Mouse (Mus musculus) midbrain, embryonic 13.5 days (tissue): ENCODE results near the gene Rec8. TPM values are rescaled to one million over a fixed set of nuclear protein-coding genes. Genes with fewer than 3 reads are reported as not detected.

Experiments
- ATAC-seq: fragments of 200-750 bp; cut with Nextera tagmentation; 2 replicates; pipeline ENCODE4 v1.8.0; 2017; ENCODE audit warnings: mild to moderate bottlenecking, moderate TSS enrichment, moderate library complexity
- H3K27ac ChIP-seq: fragments of 300-500 bp; sonication (generic); 2 replicates; pipeline ENCODE4 v1.5.1; 2015; ENCODE audit warnings: inconsistent platforms, mild to moderate bottlenecking, moderate library complexity
- H3K27me3 ChIP-seq: fragments of 300-500 bp; sonication (generic); 2 replicates; pipeline ENCODE4 v1.6.1; 2015; ENCODE audit warnings: mild to moderate bottlenecking, inconsistent platforms
- H3K36me3 ChIP-seq: fragments of 300-500 bp; sonication (generic); 2 replicates; pipeline ENCODE4 v1.6.1; 2015; ENCODE audit warnings: mild to moderate bottlenecking, inconsistent platforms
- H3K4me1 ChIP-seq: fragments of 300-500 bp; sonication (generic); replicated peaks from 2 replicates; pipeline ENCODE4 v1.6.1; 2015; ENCODE audit warnings: inconsistent platforms
- H3K4me2 ChIP-seq: fragments of 300-500 bp; sonication (generic); replicated peaks from 2 replicates; pipeline ENCODE4 v1.6.1; 2015; ENCODE audit warnings: moderate library complexity, mild to moderate bottlenecking, inconsistent platforms
- H3K4me3 ChIP-seq: fragments of 300-500 bp; sonication (generic); replicated peaks from 2 replicates; pipeline ENCODE4 v1.5.1; 2015; ENCODE audit warnings: mild to moderate bottlenecking, inconsistent platforms
- H3K9ac ChIP-seq: fragments of 300-500 bp; sonication (generic); replicated peaks from 2 replicates; pipeline ENCODE4 v1.6.1; 2015; ENCODE audit warnings: mild to moderate bottlenecking, inconsistent platforms
- H3K9me3 ChIP-seq: fragments of 300-500 bp; sonication (generic); 2 replicates; pipeline ENCODE4 v1.6.1; 2016; ENCODE audit warnings: mild to moderate bottlenecking, inconsistent platforms
- WGBS: fragments of 180-500 bp; shearing (Covaris S2); methylation state at CpG from one replicate; pipeline ENCODE4 v1.1.7; 2015; 5-methylcytosine and 5-hydroxymethylcytosine counted together
- polyA plus RNA-seq: library from polyadenylated mRNA; unstranded; fragments of >200 nt; fragmentation: Nextera tagmentation; extraction: Ambion mirVana; gene quantifications from 2 replicates; pipeline ENCODE4 v1.2.1, GENCODE M21; 2015

Gene Rec8
- polyA plus RNA-seq, 1 experiment from 2014 or later, result 7.3 TPM

DNA sequence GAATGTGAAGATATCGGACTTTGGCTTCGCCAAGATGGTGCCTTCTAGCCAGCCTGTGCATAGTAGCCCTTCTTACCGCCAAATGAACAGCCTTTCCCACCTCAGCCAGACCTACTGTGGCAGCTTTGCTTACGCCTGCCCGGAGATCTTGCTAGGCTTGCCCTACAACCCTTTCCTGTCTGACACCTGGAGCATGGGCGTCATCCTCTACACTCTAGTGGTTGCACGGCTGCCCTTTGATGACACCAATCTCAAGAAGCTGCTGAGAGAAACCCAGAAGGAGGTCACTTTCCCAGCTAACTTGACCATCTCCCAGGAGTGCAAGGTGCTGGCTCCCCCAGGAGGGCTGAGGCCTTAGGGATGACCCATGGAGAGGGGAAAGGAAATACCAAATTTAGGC, 33.7 kb downstream of the Rec8 start:
- H3K4me2 ChIP-seq, result no peak overlapping the region
- H3K9ac ChIP-seq, result no peak overlapping the region
- ATAC-seq, result no peak
- H3K36me3 ChIP-seq, result peaks cover 1% of the 10 kb centered on the region; the same call in 1 of the 2 replicates
- H3K9me3 ChIP-seq, result no peaks in the 10 kb centered on the region
- no peak overlapping the region for H3K4me3 ChIP-seq
- no peak overlapping the region for H3K27ac ChIP-seq
- H3K4me1 ChIP-seq, result no peaks in the 10 kb centered on the region
- 95% methylated on average over 7 of the region's 7 CpGs for WGBS
- no peaks in the 10 kb centered on the region for H3K27me3 ChIP-seq

DNA sequence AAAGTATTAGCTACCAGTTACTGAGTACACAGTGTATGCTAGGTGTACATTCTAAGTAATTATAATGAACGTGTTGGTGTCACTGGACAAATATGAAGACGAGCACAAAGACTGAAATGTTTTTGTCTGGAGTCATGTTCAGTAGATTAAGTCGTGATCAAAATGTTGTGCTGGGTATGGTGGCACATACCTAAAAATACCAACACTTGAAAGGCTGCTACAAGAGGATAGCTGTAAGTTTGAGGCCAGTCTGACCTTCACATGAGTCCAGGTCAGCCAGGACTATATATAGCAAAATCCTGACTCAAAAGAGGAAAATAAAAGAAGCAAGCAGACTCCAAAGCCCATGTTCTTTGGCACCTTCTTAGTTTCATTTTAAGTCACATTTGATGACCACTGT, 39.1 kb downstream of the Rec8 start:
- Histone ChIP-seq H3K4me2 (no peak overlapping the region), H3K4me1 (peaks cover 16% of the 10 kb centered on the region), H3K27ac (no peak overlapping the region), H3K27me3 (no peaks in the 10 kb centered on the region), H3K9me3 (no peaks in the 10 kb centered on the region), H3K36me3 (peaks cover 18% of the 10 kb centered on the region), H3K9ac (no peak overlapping the region), H3K4me3 (no peak overlapping the region)
- WGBS, result 82% methylated on average over 3 of the region's 3 CpGs
- ATAC-seq, result no peak

DNA sequence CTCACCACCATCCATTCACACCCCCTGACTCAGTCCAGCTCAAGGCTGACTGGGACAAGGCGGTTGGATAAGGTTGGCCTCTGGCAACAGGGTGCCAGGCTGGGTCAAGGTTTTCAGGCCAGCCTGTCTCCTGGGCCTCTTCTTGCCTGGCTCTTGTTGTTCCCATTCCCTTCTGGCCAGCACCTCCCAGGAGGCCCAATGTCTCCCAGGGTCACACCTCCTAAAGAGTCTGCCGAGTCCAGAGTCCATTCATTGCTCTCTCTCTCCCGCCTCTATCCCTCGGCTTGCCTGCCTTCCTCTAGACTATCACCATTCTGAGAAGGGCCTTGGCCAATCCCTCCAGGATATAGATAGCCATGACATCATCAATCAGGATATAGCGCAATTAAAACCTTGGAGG, 40.2 kb downstream of the Rec8 start:
- Histone ChIP-seq H3K4me1 (peaks cover 16% of the 10 kb centered on the region), H3K27ac (no peak overlapping the region), H3K4me2 (no peak overlapping the region), H3K36me3 (peaks cover 24% of the 10 kb centered on the region), H3K9me3 (no peaks in the 10 kb centered on the region), H3K9ac (no peak overlapping the region), H3K27me3 (no peaks in the 10 kb centered on the region), H3K4me3 (no peak overlapping the region)
- ATAC-seq, result no peak
- WGBS, result 91% methylated on average over 5 of the region's 5 CpGs

DNA sequence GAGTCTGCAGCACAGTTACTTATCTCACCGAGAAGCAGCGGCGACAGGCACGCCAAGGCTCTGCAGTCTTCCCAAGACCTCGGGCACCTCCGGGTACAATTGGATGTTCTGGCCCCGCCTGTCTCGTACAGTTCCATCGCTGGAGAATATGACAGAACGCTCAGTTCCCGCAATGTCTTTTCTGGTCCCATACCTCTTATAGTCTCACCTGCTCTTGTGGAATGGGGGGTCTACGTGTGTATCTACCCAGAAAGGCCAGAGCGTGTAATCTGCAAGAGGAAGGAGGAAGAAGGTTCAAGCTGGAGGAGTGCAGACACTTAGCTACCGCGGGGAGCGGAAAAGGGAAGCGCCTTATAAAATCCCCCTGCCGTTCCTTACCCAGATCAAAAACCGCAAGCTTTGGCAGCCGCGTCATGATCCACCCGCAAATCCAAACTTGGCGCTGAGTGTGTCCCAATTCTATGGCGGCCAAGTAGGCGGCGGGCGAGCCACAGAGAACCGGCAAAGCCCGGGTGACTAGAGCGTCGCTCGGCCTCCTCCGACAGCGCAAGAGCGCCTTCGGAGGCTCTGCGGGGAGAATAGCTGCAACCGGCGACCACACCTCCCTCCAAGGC, 42.2 kb downstream of the Rec8 start, which contains the start of gene Mdp1:
Mdp1 (minus strand) TSS at position 549 of the 614 bp plus-strand sequence.
- peak; percentile 96 for ATAC-seq
- Histone ChIP-seq H3K27ac (peak within 1 kb of the TSS; percentile 84), H3K4me1 (peaks cover 16% of the 10 kb centered on the region), H3K9ac (peak within 1 kb of the TSS; percentile 75), H3K36me3 (peaks cover 35% of the 10 kb centered on the region), H3K27me3 (no peaks in the 10 kb centered on the region), H3K9me3 (no peaks in the 10 kb centered on the region), H3K4me2 (peak within 1 kb of the TSS; percentile 61), H3K4me3 (peak within 1 kb of the TSS; percentile 63)
- under 1% methylated on average over 39 of the region's 39 CpGs for WGBS

DNA sequence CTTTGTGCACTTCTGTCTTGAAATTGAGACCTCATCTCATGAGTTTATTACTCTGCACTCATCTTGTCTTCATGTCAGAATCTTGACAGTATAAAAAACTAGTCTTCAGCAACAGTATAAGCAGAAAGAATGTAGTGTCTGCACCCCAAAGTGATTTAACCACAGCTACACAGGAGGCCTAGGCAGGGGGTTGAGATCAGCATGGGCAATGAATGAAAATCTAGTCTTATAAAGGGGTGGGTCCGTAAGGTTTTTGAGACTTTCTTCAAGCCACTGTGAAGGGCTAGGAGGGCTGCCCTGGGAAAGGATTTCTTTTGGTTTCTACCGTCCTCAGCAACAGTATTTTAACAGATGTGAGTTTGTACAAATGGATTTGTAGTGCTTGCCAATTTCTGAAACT, 42.8 kb downstream of the Rec8 start:
- no peak for ATAC-seq
- no peak overlapping the region for H3K9ac ChIP-seq
- peak overlapping the region; percentile 84; the same call in 1 of the 2 replicates for H3K27ac ChIP-seq

DNA sequence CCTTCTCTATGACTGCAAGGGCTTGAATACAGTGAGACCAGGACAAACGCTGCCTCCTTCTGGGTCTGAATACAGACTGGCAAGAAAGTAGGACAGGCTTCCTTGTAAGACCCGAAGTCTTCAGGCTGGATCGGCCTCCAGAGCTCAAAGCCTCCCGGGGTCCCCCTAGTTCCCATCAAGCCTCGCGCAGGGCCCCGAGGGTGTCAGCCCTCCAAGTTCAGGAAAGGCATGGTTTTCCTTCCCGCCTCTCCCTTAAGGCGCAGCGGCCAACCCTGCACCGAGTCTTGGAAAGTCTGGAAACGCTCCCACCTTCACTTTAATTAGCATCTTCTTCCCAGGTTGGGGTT, 53.6 kb downstream of the Rec8 start:
- Histone ChIP-seq H3K9me3 (no peaks in the 10 kb centered on the region), H3K9ac (peak overlapping the region; percentile 87), H3K27me3 (no peaks in the 10 kb centered on the region), H3K27ac (peak overlapping the region; percentile 91), H3K4me1 (peaks cover 31% of the 10 kb centered on the region), H3K36me3 (peaks cover 12% of the 10 kb centered on the region), H3K4me3 (peak overlapping the region; percentile 83), H3K4me2 (peak overlapping the region; percentile 97)
- peak; percentile 77; the same call in 1 of the 2 replicates for ATAC-seq
- 0% methylated on average over 12 of the region's 12 CpGs for WGBS

More for the DNA sequence above, 42.8 kb downstream of the Rec8 start:
- WGBS, result 31% methylated on average over 2 of the region's 2 CpGs
- Histone ChIP-seq H3K4me2 (peak overlapping the region; percentile 61), H3K36me3 (peaks cover 35% of the 10 kb centered on the region), H3K27me3 (no peaks in the 10 kb centered on the region), H3K4me1 (peaks cover 16% of the 10 kb centered on the region), H3K9me3 (no peaks in the 10 kb centered on the region), H3K4me3 (peak overlapping the region; percentile 63)

DNA sequence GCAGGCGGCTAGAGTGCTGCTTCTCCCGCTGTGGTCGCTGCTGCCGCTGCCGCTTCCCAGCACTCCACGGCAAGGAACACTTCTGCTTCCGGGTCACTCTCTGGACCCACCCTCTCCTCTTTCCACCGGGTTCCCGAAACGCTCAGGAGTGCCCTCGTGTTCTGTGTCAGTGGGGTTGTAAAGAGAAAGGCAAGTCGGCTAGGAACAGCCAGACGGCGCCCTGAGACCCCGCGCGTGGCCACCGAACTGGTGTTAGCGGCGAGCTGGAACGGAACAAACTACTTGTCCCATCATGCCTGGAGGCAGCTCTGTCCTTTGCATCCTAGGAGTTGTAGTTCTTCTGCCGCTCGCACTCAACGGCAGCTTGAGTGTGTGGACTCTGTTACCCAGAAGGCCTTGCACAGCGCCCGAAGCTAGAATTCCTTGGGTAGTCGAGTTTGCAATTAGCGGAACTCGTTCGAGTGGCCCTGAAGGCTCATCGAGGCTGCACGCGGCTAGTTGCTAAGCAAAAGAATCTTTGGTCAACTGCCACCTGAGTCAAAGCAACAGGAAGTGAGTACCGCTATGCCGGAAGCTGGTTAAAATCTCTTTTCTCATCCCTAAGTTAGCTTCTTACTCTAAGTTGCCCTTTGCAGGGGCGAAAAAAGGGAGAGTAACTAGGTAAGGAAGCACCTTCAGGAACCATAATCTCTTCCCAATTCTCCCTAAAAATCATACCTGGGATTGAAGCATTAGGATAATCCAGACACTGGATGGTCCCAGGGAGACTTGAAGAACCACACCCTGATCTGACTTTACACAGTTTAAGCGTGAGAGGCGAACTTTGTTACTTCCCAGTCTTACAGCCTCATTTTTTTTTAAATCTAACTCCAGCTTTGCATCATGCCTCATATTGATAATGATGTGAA, 54.2 kb downstream of the Rec8 start, which contains the start of the genes Gmpr2 and Nedd8:
Gmpr2 (plus strand) TSS at position 109 of the 908 bp plus-strand sequence.
Nedd8 (minus strand) TSS at position 292 of the 908 bp plus-strand sequence.
- Histone ChIP-seq H3K27ac (peak within 1 kb of the TSS; percentile 91), H3K4me3 (peak within 1 kb of the TSS; percentile 83), H3K4me1 (peaks cover 31% of the 10 kb centered on the region), H3K27me3 (no peaks in the 10 kb centered on the region), H3K4me2 (peak within 1 kb of the TSS; percentile 97), H3K9me3 (no peaks in the 10 kb centered on the region), H3K9ac (peak within 1 kb of the TSS; percentile 87), H3K36me3 (peaks cover 18% of the 10 kb centered on the region)
- ATAC-seq, result peak; percentile 99
- WGBS, result under 1% methylated on average over 38 of the region's 38 CpGs

DNA sequence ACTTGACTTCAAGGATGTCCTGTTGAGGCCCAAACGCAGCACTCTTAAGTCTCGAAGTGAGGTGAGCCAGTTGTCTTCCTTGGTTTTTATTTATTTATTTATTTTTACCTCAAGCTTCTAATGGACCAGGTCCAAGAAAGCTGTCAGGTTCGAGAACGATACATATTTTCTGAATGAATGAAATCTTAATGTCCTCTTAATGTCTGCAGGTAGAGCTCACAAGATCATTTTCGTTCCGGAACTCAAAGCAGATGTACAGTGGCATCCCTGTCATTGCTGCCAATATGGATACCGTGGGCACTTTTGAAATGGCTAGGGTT, 54.9 kb downstream of the Rec8 start:
- Histone ChIP-seq H3K4me1 (peaks cover 31% of the 10 kb centered on the region), H3K36me3 (peaks cover 24% of the 10 kb centered on the region), H3K4me2 (peak overlapping the region; percentile 97), H3K9ac (peak overlapping the region; percentile 87), H3K27ac (peak overlapping the region; percentile 65; the same call in 1 of the 2 replicates), H3K9me3 (no peaks in the 10 kb centered on the region), H3K27me3 (no peaks in the 10 kb centered on the region), H3K4me3 (peak overlapping the region; percentile 83)
- no peak for ATAC-seq
- WGBS, result 80% methylated on average over 7 of the region's 7 CpGs

Other genes starting within 250 kb of the Rec8 start
- 31.2 and 31.6 TPM in 2 replicates for gene Dhrs4, start 139.3 kb upstream of the Rec8 start, polyA plus RNA-seq
- gene Carmil3, start 127.4 kb upstream of the Rec8 start, polyA plus RNA-seq, result 17.0 and 24.5 TPM in 2 replicates
- 0.70 and 0.88 TPM in 2 replicates for gene Cpne6, start 107.6 kb upstream of the Rec8 start, polyA plus RNA-seq
- 0.08 TPM in 1 of 2 replicates, not detected in the other for gene Nrl, start 93.1 kb upstream of the Rec8 start, polyA plus RNA-seq
- gene Pck2, start 77.8 kb upstream of the Rec8 start, polyA plus RNA-seq, result 16.6 and 19.5 TPM in 2 replicates
- 126 and 134 TPM in 2 replicates for gene Dcaf11, start 58.0 kb upstream of the Rec8 start, polyA plus RNA-seq
- gene A730061H03Rik, start 57.6 kb upstream of the Rec8 start, polyA plus RNA-seq, result 0.43 and 0.92 TPM in 2 replicates
- not detected in 2 replicates for gene Fitm1, start 42.4 kb upstream of the Rec8 start, polyA plus RNA-seq
- 176 TPM in 2 replicates for gene Psme1, start 39.9 kb upstream of the Rec8 start, polyA plus RNA-seq
- 9.7 and 12.1 TPM in 2 replicates for gene Emc9, start 32.7 kb upstream of the Rec8 start, polyA plus RNA-seq
- gene Psme2, start 26.9 kb upstream of the Rec8 start, polyA plus RNA-seq, result 198 and 217 TPM in 2 replicates
- gene Rnf31, start 26.3 kb upstream of the Rec8 start, polyA plus RNA-seq, result 22.0 and 24.1 TPM in 2 replicates
- gene Irf9, start 14.5 kb upstream of the Rec8 start, polyA plus RNA-seq, result 7.8 and 8.7 TPM in 2 replicates
- 75.1 and 82.2 TPM in 2 replicates for gene Ipo4, start 17.9 kb downstream of the Rec8 start, polyA plus RNA-seq
- gene Gm49378, start 19.9 kb downstream of the Rec8 start, polyA plus RNA-seq, result 1.6 and 2.1 TPM in 2 replicates
- gene Tm9sf1, start 25.8 kb downstream of the Rec8 start, polyA plus RNA-seq, result 59.7 and 59.8 TPM in 2 replicates
- 0.38 and 0.59 TPM in 2 replicates for gene Tssk4, start 32.1 kb downstream of the Rec8 start, polyA plus RNA-seq
- 69.7 and 75.0 TPM in 2 replicates for gene Mdp1, start 42.5 kb downstream of the Rec8 start, polyA plus RNA-seq
- 49.5 and 53.3 TPM in 2 replicates for gene Gmpr2, start 53.9 kb downstream of the Rec8 start, polyA plus RNA-seq
- 605 and 607 TPM in 2 replicates for gene Nedd8, start 54.1 kb downstream of the Rec8 start, polyA plus RNA-seq
- gene Tinf2, start 63.8 kb downstream of the Rec8 start, polyA plus RNA-seq, result 36.9 and 38.5 TPM in 2 replicates
- gene Tgm1, start 95.9 kb downstream of the Rec8 start, polyA plus RNA-seq, result 0.32 and 0.46 TPM in 2 replicates
- gene Rabggta, start 104.2 kb downstream of the Rec8 start, polyA plus RNA-seq, result 45.0 and 48.8 TPM in 2 replicates
- gene Dhrs1, start 127.7 kb downstream of the Rec8 start, polyA plus RNA-seq, result 66.3 and 68.8 TPM in 2 replicates
- gene Nop9, start 127.7 kb downstream of the Rec8 start, polyA plus RNA-seq, result 33.8 and 36.2 TPM in 2 replicates
- gene Cideb, start 140.4 kb downstream of the Rec8 start, polyA plus RNA-seq, result 0.19 TPM in 1 of 2 replicates, not detected in the other
- 0.22 and 0.28 TPM in 2 replicates for gene Ltb4r2, start 143.4 kb downstream of the Rec8 start, polyA plus RNA-seq
- gene Ltb4r1, start 147.9 kb downstream of the Rec8 start, polyA plus RNA-seq, result 0.26 TPM in 1 of 2 replicates, not detected in the other
- gene Adcy4, start 166.1 kb downstream of the Rec8 start, polyA plus RNA-seq, result 4.1 and 4.2 TPM in 2 replicates
- gene Ripk3, start 170.8 kb downstream of the Rec8 start, polyA plus RNA-seq, result 2.3 and 2.4 TPM in 2 replicates
- 7.9 and 8.8 TPM in 2 replicates for gene Nfatc4, start 205.1 kb downstream of the Rec8 start, polyA plus RNA-seq
- 13.4 and 13.5 TPM in 2 replicates for gene Nynrin, start 236.0 kb downstream of the Rec8 start, polyA plus RNA-seq